In genomic region chr4:85256461-85257202, GRCm38 (mm10) we compare ENCODE assay signal across 13 mouse cellular contexts. TPM values are rescaled to one million over a fixed set of nuclear protein-coding genes. Genes with fewer than 3 reads are reported as not detected.
DNase-seq lines count a peak whose midpoint lies in the region; ATAC-seq and TF ChIP-seq lines count a peak whose summit lies in the region.
"Had no signal": no experiment of that assay in that cellular context is flagged by ENCODE, and none has a peak within 500 bp of the region (broad histone marks: within the 10 kb centered on the region; RNA-seq: fewer than 3 reads in every experiment).

No protein-coding gene starts in this region.

- DNase-seq in cerebellum, adult 18-20 months: peak; percentile 43 to 54
- peak; percentile 85 for DNase-seq in brain, adult 2 months (ENCODE audit: low read depth, low spot score)
- peak; percentile 81 for DNase-seq in forebrain, postnatal 0 days
- peak; percentile 41 to 66 for DNase-seq in layer of hippocampus, postnatal 10 days (ENCODE audit: low spot score in 2 of 2)
- DNase-seq in gastrocnemius, postnatal 10 days: no peak
- DNase-seq in thymus, postnatal 10 days (ENCODE audit: low spot score in 2 of 2): no peak
- DNase-seq: gastrocnemius, postnatal 14 days had no signal

- WGBS in forebrain, postnatal 0 days: 33% methylated on average over 5 of the region's 5 CpGs

- H3K9ac ChIP-seq in forebrain, postnatal 0 days: no peak overlapping the region
- H3K9ac ChIP-seq: embryonic facial prominence, embryonic 15.5 days; liver, embryonic 12.5 days had no signal

- TF ChIP-seq CTCF in forebrain, postnatal 0 days (IDR thresholded peaks at IDR 0.05; ENCODE audit: low read depth): no peak

- H3K4me3 ChIP-seq in forebrain, postnatal 0 days (ENCODE audit: low read depth, low read length): no peak overlapping the region
- H3K4me3 ChIP-seq: embryonic facial prominence, embryonic 15.5 days; liver, embryonic 12.5 days had no signal

- H3K27me3 ChIP-seq in forebrain, postnatal 0 days (ENCODE audit: insufficient read depth, low read length): no peaks in the 10 kb centered on the region
- H3K27me3 ChIP-seq: embryonic facial prominence, embryonic 15.5 days; liver, embryonic 12.5 days had no signal

- no peak overlapping the region for H3K4me2 ChIP-seq in forebrain, postnatal 0 days (ENCODE audit: low read depth)
- H3K4me2 ChIP-seq: embryonic facial prominence, embryonic 15.5 days; liver, embryonic 12.5 days had no signal

- H3K36me3 ChIP-seq in forebrain, postnatal 0 days (ENCODE audit: insufficient read depth): no peaks in the 10 kb centered on the region
- H3K36me3 ChIP-seq: embryonic facial prominence, embryonic 15.5 days; liver, embryonic 12.5 days had no signal

- no peaks in the 10 kb centered on the region for H3K9me3 ChIP-seq in forebrain, postnatal 0 days (ENCODE audit: low read length)
- H3K9me3 ChIP-seq: embryonic facial prominence, embryonic 15.5 days; liver, embryonic 12.5 days had no signal

- H3K27ac ChIP-seq in forebrain, postnatal 0 days (ENCODE audit: low read depth, low read length): peak overlapping the region; percentile 36; the same call in 1 of the 2 replicates
- H3K27ac ChIP-seq: embryonic facial prominence, embryonic 15.5 days; liver, embryonic 12.5 days; macrophage had no signal

- ATAC-seq in cerebellum, adult (ENCODE audit: insufficient number of reproducible peaks, low FRiP score, low TSS enrichment): no peak
- ATAC-seq in forebrain, postnatal 0 days: peak; percentile 81
- ATAC-seq in erythroid progenitor cell, adult 5-6 weeks (replicated peaks; ENCODE audit: low FRiP score, poor library complexity, severe bottlenecking): no peak
- ATAC-seq: intestine, embryonic 16.5 days; liver, embryonic 12.5 days had no signal

- peaks cover 22% of the 10 kb centered on the region for H3K4me1 ChIP-seq in forebrain, postnatal 0 days (ENCODE audit: insufficient read depth)
- H3K4me1 ChIP-seq: embryonic facial prominence, embryonic 15.5 days; liver, embryonic 12.5 days had no signal

RNA-seq across cellular contexts. Expression of gene Sh3gl2, which starts 51.7 kb away (rescaled TPM):
- 29.3 and 31.9 TPM in 2 replicates for total RNA-seq in forebrain, postnatal 0 days (2014; rRNA removed)
- polyA plus RNA-seq in forebrain, postnatal 0 days (2015; fragmentation: Nextera tagmentation; extraction: Ambion mirVana): 122 and 123 TPM in 2 replicates
- 100 to 1,000 TPM; 228 to 252 TPM for total RNA-seq in layer of hippocampus, postnatal 10 days (2021)
- not detected in 2 replicates for total RNA-seq in erythroid progenitor cell, adult 5-6 weeks (2015; ENCODE audit: low replicate concordance)
- total RNA-seq in erythroid progenitor cell, adult 5-6 weeks (2017; ENCODE audit: low replicate concordance): not detected in 2 replicates
- total RNA-seq in gastrocnemius, postnatal 10 days (2021): 1 to 10 TPM; 1.9 TPM
- polyA plus RNA-seq: macrophage had no signal

Comparison
In these comparisons a context has a peak if more than half of its experiments do, and no peak if none do; other contexts are left out.
1. DNase-seq: peak in cerebellum, adult 18-20 months (2 of 2), brain, adult 2 months (single experiment), forebrain, postnatal 0 days (single experiment) and layer of hippocampus, postnatal 10 days (2 of 2); none in gastrocnemius, postnatal 10 days (single experiment) and thymus, postnatal 10 days (0 of 2).
2. RNA of gene Sh3gl2, which starts 51.7 kb away (total RNA-seq): 228 to 252 TPM in layer of hippocampus, postnatal 10 days and 29.3 to 31.9 TPM in forebrain, postnatal 0 days; 1.9 TPM in gastrocnemius, postnatal 10 days and not detected in erythroid progenitor cell, adult 5-6 weeks; every median in the first group is over 10 times any median in the second.